Mouse (Mus musculus): Measurements from ENCODE around the gene Gda.

The Gda gene

GRCm38 (mm10) chr19:21473345-21473744 lies at the start of gene Gda:
Gda (minus strand) TSS chr19:21473445.
- in situ Hi-C loops (cut with MboI): no loop called here

DNA sequence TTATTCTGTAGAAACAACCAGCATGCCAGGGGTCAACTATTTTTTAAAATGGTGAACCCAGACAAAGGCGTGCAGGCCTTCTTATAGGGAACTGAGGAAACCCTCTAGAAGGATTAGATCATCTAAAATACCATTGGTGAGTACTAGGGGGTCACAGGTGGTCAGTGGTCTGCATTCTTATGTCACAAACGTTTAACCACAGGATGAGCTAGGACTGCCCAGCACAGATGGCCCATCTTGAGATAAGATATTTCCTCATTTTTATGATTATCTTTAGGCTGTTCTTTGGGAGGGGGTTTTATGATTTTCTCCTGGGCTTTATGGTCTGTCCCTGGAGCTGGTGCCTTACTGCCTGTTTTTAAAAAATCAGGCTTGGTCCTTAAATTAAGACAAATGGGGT lies 47.0 kb upstream of the Gda start:
- in situ Hi-C loops (cut with MboI): no loop called here

DNA sequence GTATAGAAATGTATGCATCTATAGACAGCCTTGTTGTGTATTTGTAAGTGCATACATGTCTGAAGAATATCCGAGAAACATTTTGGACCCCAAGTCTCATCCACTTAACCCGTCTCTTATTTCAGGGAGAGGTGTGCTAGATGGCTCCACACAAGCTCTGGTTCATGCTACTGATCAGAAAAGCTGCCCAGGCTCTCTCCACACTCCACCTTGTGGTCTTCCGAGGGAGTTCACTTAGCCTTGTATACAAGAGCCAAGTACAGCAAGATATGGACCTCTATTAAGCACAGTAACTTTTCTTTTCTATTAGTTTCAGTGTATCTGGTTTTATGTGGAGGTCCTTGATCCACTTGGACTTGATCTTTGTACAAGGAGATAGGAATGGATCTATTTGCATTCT lies 36.9 kb upstream of the Gda start:
- in situ Hi-C loops (cut with MboI): no loop called here

DNA sequence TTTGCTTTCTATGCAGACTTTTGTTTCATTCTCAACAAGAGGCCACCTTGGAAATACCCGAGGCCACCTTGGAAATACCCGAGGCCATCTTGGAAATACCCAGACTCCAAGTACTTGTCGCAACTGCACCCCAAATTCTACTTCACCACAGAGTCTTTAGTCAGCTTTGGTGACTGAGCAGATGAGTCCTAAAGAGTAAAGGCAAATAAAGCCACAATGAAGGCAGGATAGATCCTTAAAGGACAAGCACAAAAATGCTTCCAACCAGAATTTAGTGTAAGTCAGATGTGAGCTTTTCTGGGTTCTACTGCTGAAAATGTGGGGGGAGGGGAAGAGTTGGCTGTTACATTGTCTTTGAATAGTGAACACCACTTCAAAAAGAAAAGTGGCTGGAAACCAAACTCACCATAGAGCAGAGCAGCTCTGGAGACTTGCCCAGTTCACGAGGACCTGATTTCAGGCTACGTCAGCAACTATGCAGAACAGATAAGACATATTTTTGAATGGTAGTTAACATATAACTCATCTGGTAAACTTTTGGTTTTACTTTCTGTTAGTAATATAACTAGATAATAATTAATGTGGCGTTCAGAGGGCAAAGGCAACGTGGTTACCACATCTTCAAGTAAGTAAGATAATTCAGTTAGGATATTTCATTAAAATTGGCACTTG lies 34.5 kb upstream of the Gda start:
- in situ Hi-C loops (cut with MboI): no loop called here

GRCm38 (mm10) chr19:21507133-21507532 lies 33.9 kb upstream of the Gda start:
- in situ Hi-C loops (cut with MboI): no loop called here

DNA sequence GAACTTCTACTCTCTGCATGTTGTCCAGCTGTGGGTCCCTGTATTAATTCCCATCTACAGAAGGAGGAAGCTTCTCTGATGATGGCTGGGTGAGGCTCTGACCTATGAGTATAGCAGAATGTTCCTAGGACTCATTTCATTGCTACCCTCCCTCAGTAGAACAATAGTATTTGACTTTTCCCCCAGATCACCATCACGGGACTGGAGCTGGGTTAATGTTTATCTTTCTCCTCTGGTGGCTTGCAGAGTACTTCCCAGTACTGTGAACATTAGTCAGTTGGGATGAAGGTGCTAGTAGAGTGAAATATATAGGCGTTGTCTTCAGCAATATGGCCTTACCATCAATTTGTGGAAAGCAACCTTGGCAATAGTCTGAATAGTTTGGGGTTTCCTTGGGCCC lies 31.5 kb upstream of the Gda start:
- in situ Hi-C loops (cut with MboI): no loop called here

DNA sequence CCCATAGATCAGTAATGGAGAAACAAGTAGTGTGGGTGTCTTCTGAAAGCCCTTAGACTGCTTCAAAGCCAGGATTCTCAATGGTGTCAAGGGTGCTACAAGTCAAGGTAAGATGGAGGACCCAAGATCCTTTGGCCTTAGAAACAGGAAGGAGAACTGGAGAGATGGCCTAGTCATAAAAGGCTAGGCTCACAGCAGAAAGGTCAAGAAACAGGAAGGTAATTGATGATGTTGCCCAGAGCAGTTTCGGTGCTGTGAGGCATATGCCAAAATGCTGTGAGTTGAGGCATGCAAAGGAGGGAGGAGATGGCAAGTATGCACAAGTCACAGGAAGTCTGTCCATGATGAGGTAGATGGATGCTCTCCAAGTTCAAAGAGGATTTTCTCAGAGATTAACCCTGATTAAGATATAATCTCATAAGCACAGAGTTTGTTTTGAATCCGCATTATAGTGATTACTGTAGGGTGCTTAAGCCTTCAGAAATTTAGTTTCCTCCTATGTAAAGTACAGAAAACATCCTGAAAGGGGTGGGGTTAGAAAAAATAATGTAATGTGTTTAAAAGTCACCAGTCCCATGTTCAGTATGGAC lies 26.2 kb upstream of the Gda start:
- in situ Hi-C loops (cut with MboI): no loop called here

DNA sequence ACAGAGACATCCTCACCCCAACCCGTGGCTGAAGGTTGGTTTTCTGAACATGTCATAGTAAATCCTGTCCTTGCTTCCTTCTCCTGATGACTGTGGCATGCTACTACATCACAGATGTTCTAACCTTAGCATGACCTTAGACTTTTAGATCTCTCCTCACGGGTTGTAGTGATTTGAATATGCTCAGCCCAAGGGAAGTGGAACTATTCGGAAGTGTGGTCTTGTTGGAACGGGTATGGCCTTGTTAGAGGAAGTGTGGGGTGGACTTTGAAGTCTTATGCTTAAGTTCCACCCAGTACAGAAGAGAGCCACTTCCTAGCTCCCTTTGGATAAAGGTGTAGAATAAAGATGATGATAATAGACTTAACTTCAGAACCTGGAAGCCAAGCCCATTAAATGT lies 22.6 kb upstream of the Gda start:
- in situ Hi-C loops (cut with MboI): no loop called here

GRCm38 (mm10) chr19:21493807-21494521 lies 20.7 kb upstream of the Gda start:
- in situ Hi-C loops (cut with MboI): no loop called here

DNA sequence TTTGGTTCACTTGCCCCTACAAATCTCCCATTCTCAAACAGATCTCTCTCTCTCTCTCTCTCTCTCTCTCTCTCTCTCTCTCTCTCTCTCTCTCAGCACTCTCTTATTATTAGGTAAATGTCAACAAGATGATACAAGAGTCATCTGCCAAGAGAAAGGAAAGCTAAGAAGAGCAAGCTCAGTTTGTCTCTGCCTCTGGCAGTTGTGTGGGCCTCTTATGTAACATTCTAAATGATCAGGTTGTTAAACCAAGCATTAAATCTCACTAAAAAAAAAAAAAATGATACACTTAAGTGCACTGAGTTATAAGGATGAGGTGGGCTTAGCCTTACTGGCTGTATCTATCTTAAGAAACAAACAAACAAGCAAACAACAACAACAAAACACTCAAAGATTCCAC lies 18.1 kb upstream of the Gda start:
- in situ Hi-C loops (cut with MboI): no loop called here

DNA sequence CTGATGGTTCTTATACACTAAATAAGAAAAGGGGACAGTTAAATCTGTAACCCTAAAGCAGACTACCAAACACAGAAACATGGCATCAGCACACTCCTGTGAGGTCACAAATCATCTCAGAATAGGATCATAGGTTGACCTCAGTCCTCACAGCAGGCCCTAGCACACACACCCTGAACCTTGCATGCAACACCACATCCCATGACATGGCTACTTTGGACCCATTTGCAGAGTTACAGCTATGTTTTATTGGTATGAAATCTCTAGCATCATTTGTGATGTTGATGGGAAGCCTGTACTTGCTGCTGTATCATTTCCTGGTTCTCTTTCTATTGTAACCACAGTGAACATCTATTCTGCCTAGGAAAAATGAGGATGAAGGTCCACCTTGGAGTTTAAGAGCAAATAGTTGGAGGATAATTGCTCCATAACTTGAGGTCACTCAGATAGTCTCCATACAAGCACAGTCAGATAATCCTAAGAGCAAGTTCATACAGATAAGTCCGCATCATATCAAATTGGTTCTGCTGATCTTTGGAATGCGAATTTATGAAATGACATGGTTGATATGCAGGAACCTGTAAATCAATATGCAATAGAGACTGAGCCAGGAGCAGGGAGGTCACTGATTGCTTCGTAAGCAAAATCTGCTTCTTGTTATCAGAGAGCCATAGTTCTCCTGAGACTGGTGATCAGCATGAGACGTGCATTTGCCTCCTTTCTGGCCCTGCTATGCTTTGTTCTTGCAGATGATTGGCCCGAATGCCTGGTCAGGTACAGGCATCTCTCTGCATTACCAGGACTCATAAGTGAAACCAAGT lies 14.1 kb upstream of the Gda start:
- in situ Hi-C loops (cut with MboI): no loop called here

GRCm38 (mm10) chr19:21482096-21482495 lies 8.9 kb upstream of the Gda start:
- in situ Hi-C loops (cut with MboI): no loop called here

DNA sequence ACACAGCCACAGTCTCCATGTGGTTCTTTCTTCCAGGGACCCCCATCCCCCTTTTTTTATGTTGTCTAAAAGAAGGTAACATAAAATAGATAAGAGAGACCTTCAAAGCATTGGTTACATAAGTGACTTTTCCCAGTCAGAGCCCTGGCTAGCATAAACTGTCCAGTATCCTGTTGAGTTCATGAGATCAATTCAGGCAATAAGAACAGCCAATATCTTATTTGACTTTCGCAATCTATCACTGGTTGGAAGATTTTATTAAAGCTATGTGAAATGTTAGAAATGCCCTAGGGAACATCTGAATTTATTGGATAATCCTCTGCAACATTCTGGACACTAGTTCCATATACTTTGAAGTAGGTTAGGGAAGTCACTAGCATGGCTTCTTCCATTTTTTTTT lies 7.8 kb upstream of the Gda start:
- in situ Hi-C loops (cut with MboI): no loop called here

DNA sequence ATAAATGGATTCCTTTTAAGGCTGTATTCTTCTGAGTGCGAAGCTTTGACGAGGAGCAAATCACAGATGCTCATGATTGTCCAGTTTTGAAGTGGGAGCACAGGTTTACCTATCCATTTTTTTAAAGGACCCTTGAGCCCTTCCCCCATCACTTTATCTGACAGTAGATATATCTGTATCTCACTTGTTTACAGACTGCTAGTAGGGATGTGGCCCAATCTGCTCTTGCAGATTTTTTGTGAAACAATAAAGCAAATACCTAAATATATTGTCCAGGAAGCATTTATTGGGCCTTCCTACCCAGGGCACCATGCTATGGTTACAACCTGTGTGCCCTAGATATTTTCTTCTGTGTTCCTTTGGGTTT lies 6.8 kb upstream of the Gda start:
- in situ Hi-C loops (cut with MboI): no loop called here

GRCm38 (mm10) chr19:21479183-21480052 lies 6.2 kb upstream of the Gda start:
- in situ Hi-C loops (cut with MboI): no loop called here

GRCm38 (mm10) chr19:21478538-21478937 lies 5.3 kb upstream of the Gda start:
- in situ Hi-C loops (cut with MboI): no loop called here

DNA sequence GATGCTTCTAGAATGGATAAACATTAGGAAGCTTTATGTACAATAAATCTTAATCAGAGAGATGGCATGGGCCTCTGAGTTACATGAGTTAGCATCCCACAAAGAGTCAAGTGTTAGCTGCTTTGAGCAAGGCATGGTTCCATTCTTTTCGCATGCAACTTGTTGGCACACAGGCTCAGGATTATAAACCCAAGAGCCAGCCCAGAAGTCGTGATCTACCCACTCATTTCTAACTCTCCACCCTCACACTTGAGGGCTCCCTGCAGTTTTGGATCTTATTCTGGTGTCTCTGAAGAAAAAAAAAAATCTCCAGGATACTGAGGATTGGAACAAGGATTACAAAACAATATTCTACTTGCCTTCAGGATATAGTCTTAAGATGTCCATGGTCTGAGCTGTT lies 4.5 kb upstream of the Gda start:
- in situ Hi-C loops (cut with MboI): no loop called here

DNA sequence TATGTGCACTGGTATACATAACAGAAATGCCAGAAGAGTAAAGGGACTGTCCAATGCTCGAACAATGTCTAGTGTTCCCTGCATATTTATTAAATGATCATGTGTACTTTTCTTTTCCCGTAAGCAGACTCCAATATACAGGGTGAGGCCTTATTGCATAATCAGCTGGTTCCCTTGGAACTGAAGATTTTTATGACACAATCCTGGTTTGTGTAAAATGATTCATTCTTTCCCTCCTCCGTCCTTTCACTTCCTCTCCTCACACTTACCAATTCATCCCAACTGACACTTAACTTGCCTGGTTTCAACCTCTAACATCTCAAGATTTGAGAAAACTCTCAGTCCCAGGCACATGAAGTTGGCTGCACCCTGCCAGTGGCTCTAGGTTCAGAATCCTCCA lies 3.5 kb upstream of the Gda start:
- in situ Hi-C loops (cut with MboI): no loop called here

DNA sequence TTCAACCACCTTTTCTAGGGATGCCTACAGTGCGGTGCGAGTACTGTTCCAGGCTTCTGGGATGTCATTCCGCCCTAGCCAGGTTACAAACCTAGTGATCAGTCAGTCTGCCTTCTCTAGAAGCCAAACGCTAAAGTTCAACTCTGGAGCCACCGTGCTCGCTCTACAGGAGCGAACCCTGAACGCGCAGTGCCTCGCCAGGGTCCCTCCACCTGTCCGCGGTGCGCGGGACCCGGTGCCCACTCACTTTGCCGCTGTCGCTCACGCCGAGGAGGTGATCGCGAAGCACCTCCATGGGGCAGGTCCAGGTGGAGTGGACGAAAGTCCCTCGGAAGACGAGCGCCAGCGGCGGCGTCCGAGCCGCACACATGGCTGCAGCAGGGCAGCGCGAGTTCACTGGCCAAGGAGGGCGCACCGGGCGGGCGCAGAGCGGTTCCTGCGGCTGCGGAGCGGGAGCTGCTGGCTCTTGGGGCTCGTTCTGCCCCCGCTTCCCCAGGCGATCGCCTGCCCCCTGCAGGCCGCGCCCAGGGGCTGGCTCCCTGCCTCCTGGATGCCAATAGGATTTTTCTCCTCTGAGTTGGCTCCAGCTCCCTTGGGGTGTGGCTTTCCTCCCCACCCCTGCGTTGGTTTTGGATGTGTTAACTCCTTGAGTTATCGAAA lies 994 bp downstream of the Gda start:
- in situ Hi-C loops (cut with MboI): no loop called here

- in situ Hi-C loops (cut with MboI): no loop called here
Measured at GRCm38 (mm10) chr19:21461221-21461960, 11.9 kb downstream of the Gda start.

Measured in mature B cell (primary cell).